Mouse (Mus musculus): ENCODE results near the gene Pef1. TPM values are rescaled to one million over a fixed set of nuclear protein-coding genes. Genes with fewer than 3 reads are reported as not detected.

Pef1 gene
- polyA plus RNA-seq, 1 experiment from 2014 or later: 71.0 TPM

DNA sequence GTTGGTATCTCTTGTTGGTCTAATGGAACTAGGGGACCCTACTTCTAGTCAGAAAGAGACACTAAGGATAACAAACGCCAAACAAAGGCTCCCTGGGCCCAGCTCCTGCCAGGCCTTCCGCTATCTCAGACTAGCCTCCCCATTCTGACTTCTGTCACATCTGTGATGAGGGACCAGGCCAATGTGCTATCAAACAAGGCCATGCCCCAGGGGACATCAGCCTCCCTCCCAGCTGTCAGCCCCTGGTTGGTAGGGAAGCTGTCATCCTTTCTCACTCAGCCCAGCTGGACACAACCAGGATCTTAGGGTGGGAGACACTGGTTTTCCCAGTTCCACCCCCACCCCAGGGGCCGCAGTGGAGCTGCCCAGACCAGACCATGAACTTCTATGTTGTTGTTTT lies 7.2 kb upstream of the Pef1 start:
- Histone ChIP-seq H3K4me3 (replicated peaks) (no peak overlapping the region), H3K36me3 (peaks cover 43% of the 10 kb centered on the region), H3K27me3 (peaks cover 3% of the 10 kb centered on the region; the same call in 1 of the 2 replicates), H3K4me2 (replicated peaks) (no peak overlapping the region), H3K9ac (no peak overlapping the region), H3K4me1 (peaks cover 7% of the 10 kb centered on the region; the same call in 1 of the 2 replicates), H3K27ac (replicated peaks) (no peak overlapping the region), H3K9me3 (replicated peaks) (no peaks in the 10 kb centered on the region)
- 56% methylated on average over 3 of the region's 3 CpGs for WGBS
- ATAC-seq (ENCODE audit: insufficient number of reproducible peaks, low FRiP score, low TSS enrichment, low read depth): no peak

DNA sequence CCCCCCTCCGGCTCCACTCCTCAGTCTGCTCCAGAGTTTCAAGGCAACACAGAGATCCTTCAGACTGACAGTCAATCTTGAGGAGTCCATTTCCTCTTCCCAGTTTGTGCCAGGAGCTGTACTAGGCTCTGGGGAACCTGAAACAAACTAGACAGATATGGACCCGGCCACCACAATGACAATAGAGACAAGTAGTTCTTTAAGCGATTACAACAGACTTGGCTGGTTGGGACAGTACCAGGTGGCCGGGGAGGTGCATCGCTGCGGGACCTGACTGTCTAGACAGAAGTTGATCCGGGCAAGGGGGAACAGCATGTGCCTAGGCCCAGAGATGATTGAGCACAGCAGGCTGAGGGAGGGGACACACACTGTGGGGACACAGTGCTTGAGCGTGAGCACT lies 1.2 kb upstream of the Pef1 start:
- H3K27ac ChIP-seq (replicated peaks): peak overlapping the region; percentile 83
- H3K4me3 ChIP-seq (replicated peaks): no peak overlapping the region
- no peaks in the 10 kb centered on the region for H3K27me3 ChIP-seq
- no peak for ATAC-seq (ENCODE audit: insufficient number of reproducible peaks, low FRiP score, low TSS enrichment, low read depth)
- H3K36me3 ChIP-seq: peaks cover 16% of the 10 kb centered on the region
- peaks cover 35% of the 10 kb centered on the region for H3K4me1 ChIP-seq
- no peak overlapping the region for H3K9ac ChIP-seq
- no peaks in the 10 kb centered on the region for H3K9me3 ChIP-seq (replicated peaks)
- 26% methylated on average over 8 of the region's 8 CpGs for WGBS
- 0 out of 2 replicates have a peak overlapping the region, but pooled peaks have one; percentile 12 for H3K4me2 ChIP-seq (replicated peaks)

DNA sequence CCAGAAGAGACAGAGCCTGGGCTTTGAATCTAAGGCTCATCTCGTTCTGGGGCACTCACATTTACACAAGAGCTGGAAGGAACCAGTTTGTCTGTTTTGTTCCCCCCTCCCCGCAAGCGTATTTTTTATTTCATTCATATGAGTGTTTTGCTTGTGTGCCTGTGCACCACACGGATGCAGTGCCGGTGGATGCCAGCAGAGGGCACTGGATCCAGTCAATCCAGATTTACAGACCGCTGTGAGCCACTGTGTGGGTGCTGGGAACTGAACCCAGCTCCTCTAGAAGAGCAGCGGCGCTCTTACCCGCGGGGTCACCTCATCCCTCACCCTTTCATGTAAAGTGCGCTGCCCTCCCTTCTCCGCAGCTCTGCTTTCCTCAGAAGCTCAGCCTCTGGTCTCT lies 1.3 kb downstream of the Pef1 start:
- peaks cover 4% of the 10 kb centered on the region for H3K36me3 ChIP-seq
- no peak overlapping the region for H3K4me2 ChIP-seq (replicated peaks)
- no peaks in the 10 kb centered on the region for H3K9me3 ChIP-seq (replicated peaks)
- no peak overlapping the region for H3K27ac ChIP-seq (replicated peaks)
- no peak overlapping the region for H3K9ac ChIP-seq
- no peak for ATAC-seq (ENCODE audit: insufficient number of reproducible peaks, low FRiP score, low TSS enrichment, low read depth)
- H3K4me1 ChIP-seq: peaks cover 48% of the 10 kb centered on the region
- 81% methylated on average over 12 of the region's 12 CpGs for WGBS
- H3K4me3 ChIP-seq (replicated peaks): no peak overlapping the region
- no peaks in the 10 kb centered on the region for H3K27me3 ChIP-seq

DNA sequence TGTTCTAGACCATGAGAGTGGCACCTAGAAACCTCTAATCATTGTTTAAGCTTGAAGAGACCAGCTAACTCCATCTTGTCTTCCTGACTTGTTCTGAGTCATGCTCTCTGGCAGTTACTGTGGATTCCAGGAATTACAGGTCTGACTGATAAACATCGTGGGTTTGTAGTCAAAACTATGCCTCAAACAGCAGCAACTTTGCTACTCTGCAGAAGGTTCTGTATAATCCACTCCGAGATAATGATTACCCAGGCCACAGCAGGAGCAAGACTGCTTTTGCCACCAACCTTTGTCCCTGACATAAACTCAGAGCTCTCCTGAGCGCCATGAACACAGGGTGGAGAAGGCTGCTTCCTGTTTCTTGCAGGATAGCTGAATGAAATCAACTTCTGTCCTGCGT lies 2.2 kb downstream of the Pef1 start:
- ATAC-seq (ENCODE audit: insufficient number of reproducible peaks, low FRiP score, low TSS enrichment, low read depth): no peak
- no peaks in the 10 kb centered on the region for H3K9me3 ChIP-seq (replicated peaks)
- H3K27me3 ChIP-seq: no peaks in the 10 kb centered on the region
- H3K36me3 ChIP-seq: no peaks in the 10 kb centered on the region
- no peak overlapping the region for H3K9ac ChIP-seq
- H3K4me1 ChIP-seq: peaks cover 56% of the 10 kb centered on the region
- H3K4me2 ChIP-seq (replicated peaks): no peak overlapping the region
- 74% methylated on average over 4 of the region's 4 CpGs for WGBS
- no peak overlapping the region for H3K27ac ChIP-seq (replicated peaks)
- H3K4me3 ChIP-seq (replicated peaks): no peak overlapping the region

DNA sequence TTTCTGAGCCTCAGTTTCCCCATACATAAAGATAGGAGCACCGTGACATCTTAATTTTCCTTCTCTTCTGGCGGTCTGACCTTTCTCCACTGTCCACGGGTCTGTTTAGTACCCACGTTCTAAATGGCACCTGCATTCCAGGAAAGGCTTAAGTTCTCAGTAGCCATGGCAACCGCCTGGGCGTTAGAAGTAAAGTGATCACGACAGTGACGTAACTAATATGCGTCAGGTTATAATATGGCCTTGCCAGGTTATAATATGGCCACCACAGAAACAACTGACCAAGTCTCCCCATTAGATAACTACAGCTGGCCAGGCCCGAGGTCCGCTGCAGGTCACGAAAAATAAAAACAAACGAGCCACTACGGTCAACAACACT lies 4.7 kb downstream of the Pef1 start:
- Histone ChIP-seq H3K9ac (no peak overlapping the region), H3K4me3 (replicated peaks) (peak overlapping the region; percentile 79), H3K27me3 (no peaks in the 10 kb centered on the region), H3K27ac (replicated peaks) (peak overlapping the region; percentile 40; the same call in 1 of the 2 replicates), H3K36me3 (no peaks in the 10 kb centered on the region), H3K9me3 (replicated peaks) (no peaks in the 10 kb centered on the region), H3K4me1 (peaks cover 43% of the 10 kb centered on the region), H3K4me2 (replicated peaks) (peak overlapping the region; percentile 64)
- no peak for ATAC-seq (ENCODE audit: insufficient number of reproducible peaks, low FRiP score, low TSS enrichment, low read depth)
- 12% methylated on average over 14 of the region's 14 CpGs for WGBS

DNA sequence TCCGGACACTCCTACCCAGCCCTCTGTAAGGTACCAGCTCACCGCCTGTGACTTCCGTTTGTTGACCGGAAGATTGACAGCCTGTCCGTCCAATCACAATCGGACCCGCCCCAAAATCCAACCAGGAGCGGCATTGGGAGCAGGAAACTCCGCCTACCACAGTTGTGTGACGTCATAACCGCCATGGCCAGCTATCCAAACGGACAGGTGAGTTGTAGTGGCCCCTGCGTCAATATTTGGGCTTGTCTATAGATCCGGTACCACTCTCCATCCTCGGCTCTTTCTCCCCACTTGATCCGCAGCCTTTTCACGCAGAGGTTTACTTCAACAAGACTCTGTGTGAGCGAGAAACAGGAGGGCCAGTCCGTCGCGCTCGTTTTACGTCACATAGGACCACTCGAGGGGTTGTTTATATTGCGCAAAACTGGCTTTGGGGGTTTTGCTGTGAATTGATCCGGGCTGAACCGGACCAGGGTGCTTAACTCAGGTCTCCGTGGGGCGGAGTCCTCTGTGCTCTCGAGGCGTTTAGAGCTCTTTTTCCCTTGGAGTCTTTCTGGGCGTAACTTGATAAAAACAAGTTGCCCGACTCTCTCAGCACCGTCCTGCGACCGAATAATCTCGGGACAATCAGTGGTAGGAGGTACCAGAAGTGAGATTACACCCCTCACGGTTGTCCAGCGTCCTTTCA lies 5.2 kb downstream of the Pef1 start:
- ATAC-seq (ENCODE audit: insufficient number of reproducible peaks, low FRiP score, low TSS enrichment, low read depth): peak; percentile 95
- Histone ChIP-seq H3K9ac (peak overlapping the region; percentile 71), H3K4me2 (replicated peaks) (peak overlapping the region; percentile 64), H3K27me3 (no peaks in the 10 kb centered on the region), H3K9me3 (replicated peaks) (no peaks in the 10 kb centered on the region), H3K27ac (replicated peaks) (peak overlapping the region; percentile 73; the same call in 1 of the 2 replicates), H3K36me3 (no peaks in the 10 kb centered on the region), H3K4me1 (peaks cover 37% of the 10 kb centered on the region), H3K4me3 (replicated peaks) (peak overlapping the region; percentile 79)
- under 1% methylated on average over 39 of the region's 39 CpGs for WGBS

DNA sequence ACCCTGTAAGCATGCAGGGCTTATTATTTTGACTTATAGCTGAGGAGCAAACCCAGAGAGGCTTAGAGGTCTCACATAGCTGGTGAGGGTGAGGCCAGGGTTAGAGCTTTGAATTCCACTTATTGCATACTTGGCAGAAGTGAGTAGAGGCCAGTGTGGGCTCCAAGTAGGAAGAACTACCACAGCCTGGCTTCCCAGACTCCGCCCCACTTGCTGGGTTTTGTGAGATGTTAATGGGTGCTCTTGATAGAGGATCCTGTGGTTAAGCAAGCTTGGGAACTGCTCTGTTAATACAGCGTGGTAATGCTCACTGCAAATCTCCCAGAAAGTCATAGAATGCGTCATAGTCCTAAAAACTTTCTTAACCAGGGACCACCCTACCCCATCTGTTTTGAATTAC lies 6.6 kb downstream of the Pef1 start:
- Histone ChIP-seq H3K27ac (replicated peaks) (no peak overlapping the region), H3K4me1 (peaks cover 33% of the 10 kb centered on the region), H3K9me3 (replicated peaks) (no peaks in the 10 kb centered on the region), H3K36me3 (peaks cover 10% of the 10 kb centered on the region; the same call in 1 of the 2 replicates), H3K27me3 (no peaks in the 10 kb centered on the region), H3K4me2 (replicated peaks) (peak overlapping the region; percentile 64; the same call in 1 of the 2 replicates), H3K9ac (no peak overlapping the region), H3K4me3 (replicated peaks) (no peak overlapping the region)
- ATAC-seq (ENCODE audit: insufficient number of reproducible peaks, low FRiP score, low TSS enrichment, low read depth): no peak
- 60% methylated on average over 3 of the region's 3 CpGs for WGBS

DNA sequence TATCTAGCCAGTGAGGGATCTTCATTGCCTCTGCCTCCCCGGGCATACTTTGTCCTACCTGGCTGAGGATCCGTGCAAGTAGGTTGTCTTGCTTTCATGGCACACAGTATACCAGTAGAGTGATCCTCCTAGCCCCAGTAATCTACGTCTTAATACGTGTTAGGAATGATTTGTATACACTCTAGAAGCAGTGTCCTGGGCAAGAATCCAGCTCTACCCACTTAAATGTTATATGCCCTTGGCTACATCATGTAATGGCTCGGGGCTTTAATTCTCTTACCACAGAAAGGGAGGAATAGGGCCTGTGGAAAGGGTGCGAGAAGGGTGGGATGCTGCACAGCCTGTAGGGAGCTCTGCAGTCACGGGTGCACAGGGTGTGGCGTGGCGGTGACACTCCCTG lies 7.3 kb downstream of the Pef1 start:
- Histone ChIP-seq H3K27me3 (no peaks in the 10 kb centered on the region), H3K4me1 (peaks cover 33% of the 10 kb centered on the region), H3K4me3 (replicated peaks) (no peak overlapping the region), H3K27ac (replicated peaks) (no peak overlapping the region), H3K9ac (no peak overlapping the region), H3K9me3 (replicated peaks) (no peaks in the 10 kb centered on the region), H3K4me2 (replicated peaks) (no peak overlapping the region), H3K36me3 (peaks cover 10% of the 10 kb centered on the region; the same call in 1 of the 2 replicates)
- WGBS: 84% methylated on average over 9 of the region's 9 CpGs
- ATAC-seq (ENCODE audit: insufficient number of reproducible peaks, low FRiP score, low TSS enrichment, low read depth): no peak

DNA sequence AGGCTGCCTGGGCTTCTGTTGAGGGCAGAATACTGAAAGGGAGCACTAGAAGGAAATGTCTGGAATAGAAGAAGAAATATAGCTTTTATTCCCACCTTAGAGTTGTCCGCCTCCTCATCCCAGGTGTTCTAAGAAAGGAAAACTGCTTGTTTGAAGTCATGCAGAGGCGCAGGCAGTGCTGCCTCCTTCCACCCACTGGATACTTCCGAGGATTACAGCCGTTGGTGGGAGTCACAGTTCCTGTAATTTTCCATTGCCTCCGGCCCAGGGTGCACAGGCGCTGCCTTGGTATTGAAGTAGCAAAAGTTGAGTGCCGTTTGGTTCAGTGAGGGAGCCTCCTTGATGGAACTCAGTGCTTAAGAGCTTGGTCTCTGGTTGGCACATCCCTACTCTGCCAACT lies 7.7 kb downstream of the Pef1 start:
- Histone ChIP-seq H3K9ac (no peak overlapping the region), H3K9me3 (replicated peaks) (no peaks in the 10 kb centered on the region), H3K4me1 (peaks cover 33% of the 10 kb centered on the region), H3K27me3 (no peaks in the 10 kb centered on the region), H3K36me3 (peaks cover 10% of the 10 kb centered on the region; the same call in 1 of the 2 replicates), H3K4me3 (replicated peaks) (no peak overlapping the region), H3K4me2 (replicated peaks) (no peak overlapping the region), H3K27ac (replicated peaks) (no peak overlapping the region)
- 87% methylated on average over 7 of the region's 7 CpGs for WGBS
- ATAC-seq (ENCODE audit: insufficient number of reproducible peaks, low FRiP score, low TSS enrichment, low read depth): no peak

DNA sequence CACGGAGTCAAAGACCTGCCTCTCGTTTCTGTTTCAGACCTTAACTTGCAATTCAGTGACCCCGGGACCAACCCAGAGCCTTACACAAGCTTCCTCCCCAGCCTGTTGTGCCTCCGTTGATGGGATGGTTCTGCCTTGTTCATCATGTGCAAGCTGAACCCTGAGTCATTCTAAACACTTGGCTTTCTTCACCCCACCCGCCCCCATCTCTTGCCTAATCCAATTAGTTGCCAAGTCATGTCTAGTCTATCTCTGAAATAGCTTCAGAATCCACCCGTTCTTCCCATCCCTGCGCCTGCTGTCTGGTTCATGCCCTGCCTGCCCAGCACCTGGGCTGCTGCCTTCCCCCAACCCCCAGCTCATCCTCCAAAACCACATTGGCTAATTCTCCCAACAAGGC lies 9.9 kb downstream of the Pef1 start:
- no peak overlapping the region for H3K9ac ChIP-seq
- no peaks in the 10 kb centered on the region for H3K27me3 ChIP-seq
- no peaks in the 10 kb centered on the region for H3K9me3 ChIP-seq (replicated peaks)
- no peak overlapping the region for H3K4me3 ChIP-seq (replicated peaks)
- no peak overlapping the region for H3K4me2 ChIP-seq (replicated peaks)
- peaks cover 27% of the 10 kb centered on the region for H3K4me1 ChIP-seq
- H3K36me3 ChIP-seq: peaks cover 18% of the 10 kb centered on the region; the same call in 1 of the 2 replicates
- WGBS: 69% methylated on average over 7 of the region's 7 CpGs
- no peak overlapping the region for H3K27ac ChIP-seq (replicated peaks)
- no peak for ATAC-seq (ENCODE audit: insufficient number of reproducible peaks, low FRiP score, low TSS enrichment, low read depth)

DNA sequence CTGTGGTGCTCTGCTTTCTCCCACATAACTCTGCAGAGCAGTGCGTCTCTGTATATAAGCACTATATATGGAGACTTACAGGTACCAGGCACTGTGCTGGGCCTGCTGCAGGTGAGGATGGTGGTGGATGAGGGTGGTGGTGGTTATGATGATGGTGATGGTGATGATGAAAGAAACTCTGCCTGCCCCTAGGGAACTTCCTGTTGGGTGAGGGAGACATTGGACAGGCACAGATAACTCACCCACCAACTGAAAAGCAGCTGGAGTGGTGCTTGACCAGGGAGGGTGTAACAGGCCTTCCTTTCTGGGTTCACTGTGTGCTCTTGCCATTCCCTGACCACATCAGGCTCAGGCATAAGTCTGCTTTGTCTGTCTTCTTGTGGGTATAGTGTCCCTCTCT lies 10.4 kb downstream of the Pef1 start:
- H3K36me3 ChIP-seq: peaks cover 23% of the 10 kb centered on the region; the same call in 1 of the 2 replicates
- no peak for ATAC-seq (ENCODE audit: insufficient number of reproducible peaks, low FRiP score, low TSS enrichment, low read depth)
- H3K4me2 ChIP-seq (replicated peaks): no peak overlapping the region
- peaks cover 27% of the 10 kb centered on the region for H3K4me1 ChIP-seq
- H3K4me3 ChIP-seq (replicated peaks): no peak overlapping the region
- H3K27me3 ChIP-seq: no peaks in the 10 kb centered on the region
- H3K9me3 ChIP-seq (replicated peaks): no peaks in the 10 kb centered on the region
- no peak overlapping the region for H3K9ac ChIP-seq
- no peak overlapping the region for H3K27ac ChIP-seq (replicated peaks)
- WGBS: 96% methylated on average over 1 of the region's 1 CpGs

DNA sequence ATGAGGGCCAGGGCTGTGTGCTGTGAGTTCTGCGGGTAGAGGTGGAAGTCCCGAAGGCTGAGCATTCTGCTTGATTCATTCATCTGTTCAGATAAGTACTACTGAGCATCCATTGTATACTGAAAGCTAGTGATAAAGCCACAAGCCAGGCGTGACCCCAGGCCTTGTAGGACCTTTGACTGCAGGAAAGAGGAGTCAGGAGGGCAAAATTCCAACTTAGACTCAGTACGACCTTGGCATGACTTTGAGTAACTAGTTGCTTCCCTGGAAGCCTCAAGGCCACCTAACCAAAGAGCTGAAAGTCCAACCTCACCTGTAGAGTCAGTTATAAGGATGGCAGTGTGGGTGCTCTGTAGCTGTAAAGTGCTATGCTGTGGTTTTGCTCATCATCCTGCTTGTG lies 18.4 kb downstream of the Pef1 start:
- no peak overlapping the region for H3K27ac ChIP-seq (replicated peaks)
- no peak overlapping the region for H3K4me3 ChIP-seq (replicated peaks)
- H3K27me3 ChIP-seq: no peaks in the 10 kb centered on the region
- 81% methylated on average over 4 of the region's 4 CpGs for WGBS
- H3K4me2 ChIP-seq (replicated peaks): no peak overlapping the region
- H3K4me1 ChIP-seq: peaks cover 13% of the 10 kb centered on the region
- H3K9me3 ChIP-seq (replicated peaks): no peaks in the 10 kb centered on the region
- no peak for ATAC-seq (ENCODE audit: insufficient number of reproducible peaks, low FRiP score, low TSS enrichment, low read depth)
- no peak overlapping the region for H3K9ac ChIP-seq
- H3K36me3 ChIP-seq: peaks cover 52% of the 10 kb centered on the region
